Mouse (Mus musculus): ENCODE results near the gene Nle1.

The Nle1 gene

DNA sequence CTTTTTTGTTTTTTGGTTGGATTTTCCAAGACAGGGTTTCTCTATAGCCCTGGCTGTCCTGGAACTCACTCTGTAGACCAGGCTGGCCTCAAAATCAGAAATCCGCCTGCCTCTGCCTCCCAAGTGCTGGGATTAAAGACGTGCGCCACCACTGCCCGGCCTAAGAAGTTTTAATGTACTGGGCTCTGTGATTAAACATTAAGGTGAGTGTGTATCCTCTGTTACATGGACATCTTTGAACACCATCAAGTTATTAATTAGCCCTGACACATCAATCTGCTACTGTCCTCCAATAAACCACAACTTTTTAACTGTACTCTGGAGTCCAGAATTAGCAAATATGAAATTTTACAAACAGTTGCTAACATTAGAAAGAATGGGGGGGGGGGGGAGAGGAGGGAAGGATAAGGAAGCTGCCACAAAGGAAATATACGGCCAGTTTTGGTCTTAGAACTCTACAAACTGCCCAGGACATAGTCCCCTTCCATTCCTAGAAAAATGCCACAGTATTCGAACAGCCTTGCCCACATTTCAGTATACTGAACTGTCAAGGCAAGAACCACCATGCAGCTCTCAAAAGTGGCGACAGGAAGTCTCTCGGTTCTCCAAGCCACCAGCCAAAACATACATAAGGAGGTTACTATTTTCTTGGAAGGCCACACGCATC is 38.6 kb downstream of the Nle1 start:
- no peak for DNase-seq

DNA sequence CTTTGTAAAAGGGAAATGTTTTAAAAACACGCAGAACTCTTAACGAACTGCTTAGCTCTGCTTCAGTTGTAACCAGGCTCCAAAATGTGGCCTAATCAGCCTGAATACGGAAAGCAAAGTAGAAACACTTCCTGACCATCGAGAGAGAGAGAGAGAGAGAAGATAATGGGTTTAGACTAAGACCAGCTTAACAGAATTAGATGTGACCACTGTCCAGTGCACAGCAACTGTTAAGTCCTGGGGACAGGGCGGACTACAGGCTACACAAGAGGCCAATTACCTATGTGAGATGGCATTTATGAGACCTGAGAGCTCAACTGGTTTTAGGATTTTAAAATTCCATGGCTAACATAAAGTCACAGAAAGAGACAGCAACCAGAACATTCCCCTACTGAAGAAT is 40.3 kb downstream of the Nle1 start:
- no peak for DNase-seq

DNA sequence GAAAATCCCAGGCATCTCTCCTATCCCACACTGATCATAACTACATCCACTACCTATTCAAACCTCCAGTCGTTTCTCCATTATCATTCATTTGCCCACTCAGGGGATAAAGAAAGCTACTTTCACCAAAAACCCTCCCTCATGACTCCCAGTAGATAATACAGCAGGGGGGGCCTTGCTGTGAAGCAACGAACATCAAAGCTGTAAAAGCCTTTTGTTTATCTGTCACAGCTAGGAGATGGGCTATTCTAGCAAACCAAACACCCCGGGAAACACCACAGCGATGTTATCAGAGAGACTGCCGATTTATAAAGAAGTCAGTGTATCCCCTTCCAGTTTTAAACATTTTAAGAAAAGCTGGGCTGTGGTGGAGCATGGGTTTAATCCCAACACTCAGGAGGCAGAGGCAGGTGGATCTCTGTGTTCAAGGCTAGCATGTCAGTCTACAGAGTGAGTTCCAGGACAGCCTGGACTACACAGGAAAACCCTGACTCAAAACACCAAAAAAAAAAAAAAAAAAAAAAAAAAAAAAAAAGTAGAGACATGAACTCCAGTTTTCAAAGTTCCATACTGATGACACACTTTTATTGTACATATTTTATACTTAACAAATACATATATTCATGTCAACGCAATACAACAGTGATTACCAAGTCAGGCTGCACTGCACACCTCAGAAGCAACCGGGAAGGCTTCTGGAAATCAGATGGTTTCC is 41.2 kb downstream of the Nle1 start:
- no peak for DNase-seq

DNA sequence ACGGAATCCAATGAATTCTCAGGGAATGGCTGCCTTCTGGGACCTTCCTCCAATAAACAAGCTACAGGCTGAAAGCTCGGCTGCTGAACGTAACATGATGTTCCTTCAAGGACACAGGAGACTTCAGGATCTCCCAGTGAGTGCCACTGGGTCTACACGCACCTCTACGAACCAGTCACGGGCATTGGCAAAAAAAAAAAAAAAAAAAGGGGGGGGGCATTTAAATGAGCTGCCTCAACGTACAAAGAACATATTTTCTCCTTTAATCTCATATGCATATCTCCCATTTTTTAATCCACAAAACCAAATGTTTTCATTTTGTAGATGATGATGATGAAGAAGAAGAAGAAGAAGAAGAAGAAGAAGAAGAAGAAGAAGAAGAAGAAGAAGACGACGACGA is 42.3 kb downstream of the Nle1 start:
- no peak for DNase-seq

GRCm38 (mm10) chr11:82863488-82863931 is 44.7 kb downstream of the Nle1 start:
- DNase-seq = no peak

- DNase-seq = no peak
These were observed 45.2 kb downstream of the Nle1 start for GRCm38 (mm10) chr11:82863059-82863458.

DNA sequence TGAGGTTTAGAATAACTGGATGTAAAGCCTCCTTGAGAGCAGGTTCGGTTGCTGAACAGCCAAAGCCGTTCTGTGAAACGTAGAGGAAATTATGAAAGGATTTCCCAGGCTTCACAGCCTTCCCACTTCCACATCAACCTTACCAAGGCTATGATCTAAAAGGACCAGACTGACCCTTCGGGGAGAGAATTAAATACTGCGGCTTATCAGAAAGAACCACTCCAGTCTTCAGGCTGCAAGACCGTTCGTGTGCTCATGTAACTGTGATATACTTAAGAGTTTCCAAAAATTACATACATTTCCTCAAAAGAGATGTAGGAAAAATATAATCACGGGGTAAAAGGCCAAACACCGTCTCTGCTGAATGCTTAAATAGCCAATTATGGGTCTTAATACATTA is 45.6 kb downstream of the Nle1 start:
- no peak for DNase-seq

DNA sequence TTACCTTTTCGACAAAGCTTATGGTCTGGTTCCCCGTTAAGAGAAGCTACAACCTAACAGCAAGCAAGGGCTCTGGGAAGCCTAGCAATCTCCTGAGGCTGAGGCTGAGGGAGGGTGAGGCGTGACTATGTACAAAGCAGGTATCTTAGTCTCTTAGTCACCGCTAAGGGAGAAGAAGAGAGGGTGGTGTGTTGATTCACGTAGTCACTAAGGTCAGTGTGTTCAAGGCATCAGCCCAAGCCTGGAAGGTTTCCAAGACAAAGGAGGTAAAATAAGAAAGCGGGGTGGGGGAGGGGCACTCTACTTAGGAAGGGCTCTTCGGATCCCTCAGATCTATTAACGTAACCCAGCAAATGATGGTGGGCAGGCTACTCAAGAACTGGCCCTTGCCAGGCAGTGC is 46.7 kb downstream of the Nle1 start:
- no peak for DNase-seq

DNA sequence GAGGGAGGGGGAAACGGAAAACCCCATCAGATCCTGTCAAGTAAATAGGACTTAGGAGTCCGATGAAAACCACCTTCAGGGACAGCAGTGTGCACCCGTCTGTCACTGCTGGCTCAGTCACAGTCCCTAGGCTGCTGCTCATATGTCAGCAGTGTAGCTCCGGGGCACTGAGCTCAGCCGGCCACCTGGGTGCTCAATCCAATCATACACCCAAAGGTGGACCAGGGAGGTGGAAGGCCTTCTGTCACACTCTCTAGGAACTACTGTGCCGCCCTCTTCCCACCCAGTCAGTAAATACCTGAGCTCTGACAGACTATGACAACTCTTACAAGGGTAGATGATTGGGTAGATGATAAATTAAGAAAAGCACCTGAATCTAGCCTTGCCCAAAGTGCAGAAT is 47.5 kb downstream of the Nle1 start:
- DNase-seq = no peak

DNA sequence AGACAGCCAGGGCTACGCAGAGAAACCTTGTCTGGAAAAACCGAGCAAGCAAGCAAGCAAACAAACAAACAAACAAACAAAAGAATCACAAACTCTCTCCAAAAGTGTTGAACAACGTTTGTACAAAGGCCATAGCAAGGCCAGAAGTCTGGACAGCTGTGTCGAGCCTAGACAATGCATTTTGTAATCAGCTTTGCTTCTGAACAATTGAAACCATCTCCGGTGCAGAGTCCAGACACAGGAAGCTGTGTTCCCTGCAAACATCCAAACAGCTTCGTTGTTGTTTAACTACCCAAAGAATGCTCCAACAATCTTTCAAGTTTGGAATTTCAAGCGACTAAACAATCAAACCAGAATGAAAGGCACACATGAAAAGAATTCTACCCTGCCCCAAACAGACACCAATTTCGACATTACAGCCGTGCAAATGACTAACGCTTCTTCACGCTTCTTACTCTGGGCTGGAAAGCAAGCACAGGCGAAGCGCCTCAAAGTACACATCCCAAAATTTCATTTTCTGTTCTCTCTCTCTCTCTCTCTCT is 50.8 kb downstream of the Nle1 start:
- no peak for DNase-seq

- DNase-seq = no peak
These were observed 52.2 kb downstream of the Nle1 start for GRCm38 (mm10) chr11:82856032-82856431.

DNA sequence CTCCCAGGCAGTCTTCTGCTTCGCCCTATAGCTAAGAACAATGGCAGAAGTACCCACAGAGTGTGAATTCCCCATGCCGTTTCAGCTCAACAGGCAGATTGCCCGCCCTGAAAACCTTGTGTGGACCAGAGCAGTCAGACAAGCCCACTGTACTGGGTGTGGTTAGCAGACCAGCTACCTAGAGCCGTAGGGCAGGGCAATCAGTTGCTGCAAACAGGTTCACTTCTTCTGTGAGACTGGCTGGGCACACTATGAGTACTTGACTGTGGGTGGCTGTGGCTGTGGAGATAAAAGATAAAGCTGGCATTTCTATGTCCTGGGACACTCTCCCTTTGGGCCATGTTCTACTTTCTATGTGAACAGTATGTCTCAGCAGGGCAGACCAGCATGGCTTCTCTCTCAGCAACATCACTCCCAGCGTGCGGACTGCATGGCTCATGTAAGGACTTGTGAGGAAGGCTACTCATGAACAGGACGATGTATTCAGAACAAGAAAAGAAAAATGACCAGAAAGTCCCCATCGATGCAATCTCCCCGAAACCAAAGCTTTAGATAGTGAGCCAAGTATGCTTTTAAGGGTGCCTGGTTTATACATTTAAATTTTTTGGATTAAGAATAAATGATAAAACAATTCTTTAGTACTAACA is 52.8 kb downstream of the Nle1 start:
- DNase-seq = no peak

GRCm38 (mm10) chr11:82854111-82854510 is 54.1 kb downstream of the Nle1 start:
- DNase-seq = no peak

- no peak for DNase-seq
These were observed 55.3 kb downstream of the Nle1 start for GRCm38 (mm10) chr11:82852958-82853357.

- no peak for DNase-seq
These were observed 55.7 kb downstream of the Nle1 start for GRCm38 (mm10) chr11:82852540-82852939.

DNA sequence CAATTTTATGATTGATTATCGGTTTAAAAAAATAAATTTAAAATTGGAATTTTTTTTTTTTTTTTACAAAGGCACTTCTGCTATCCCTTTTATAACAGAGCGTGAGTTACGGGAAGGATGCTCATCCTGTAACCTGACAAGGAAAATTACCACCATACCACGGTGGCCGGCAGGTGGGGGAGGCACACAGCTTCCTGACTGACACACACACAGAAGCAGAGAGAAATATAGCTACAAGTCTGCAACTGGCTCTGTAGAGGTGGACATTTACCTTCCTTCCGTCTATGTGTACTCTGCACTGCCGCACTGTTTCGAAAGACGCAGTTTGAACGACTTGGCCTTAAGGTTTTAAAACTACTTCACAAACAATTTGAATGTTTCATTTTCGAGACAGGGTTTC is 56.1 kb downstream of the Nle1 start:
- no peak for DNase-seq
